Mouse (Mus musculus) hindbrain, embryonic 12.5 days (tissue): ENCODE measurements around the gene Olfr204. TPM values are rescaled to one million over a fixed set of nuclear protein-coding genes. Genes with fewer than 3 reads are reported as not detected.
"Not testable (repeated sequence)": the region's sequence is repeated elsewhere in the genome, so short reads cannot be mapped to it uniquely, and the experiment has no call there.

Source experiments
- ATAC-seq: fragments of 200-750 bp; cut with Nextera tagmentation; 2 replicates; pipeline ENCODE4 v1.8.0; 2017; ENCODE audit warnings: moderate TSS enrichment; ENCODE audit not compliant: low FRiP score
- H3K27ac ChIP-seq: fragments of 300-500 bp; sonication (generic); 2 replicates; pipeline ENCODE4 v1.5.1; 2016; ENCODE audit warnings: mild to moderate bottlenecking
- H3K27me3 ChIP-seq: fragments of 300-500 bp; sonication (generic); 2 replicates; pipeline ENCODE4 v1.6.1; 2016; ENCODE audit warnings: mild to moderate bottlenecking
- H3K36me3 ChIP-seq: fragments of 300-500 bp; sonication (generic); 2 replicates; pipeline ENCODE4 v1.6.1; 2016; ENCODE audit warnings: mild to moderate bottlenecking
- H3K4me1 ChIP-seq: fragments of 300-500 bp; sonication (generic); 2 replicates; pipeline ENCODE4 v1.6.1; 2016
- H3K4me2 ChIP-seq: fragments of 300-500 bp; sonication (generic); replicated peaks from 2 replicates; pipeline ENCODE4 v1.6.1; 2016; ENCODE audit warnings: mild to moderate bottlenecking
- H3K4me3 ChIP-seq: fragments of 300-500 bp; sonication (generic); 2 replicates; pipeline ENCODE4 v1.5.1; 2016; ENCODE audit warnings: mild to moderate bottlenecking
- H3K9ac ChIP-seq: fragments of 300-500 bp; sonication (generic); 2 replicates; pipeline ENCODE4 v1.6.1; 2016; ENCODE audit warnings: mild to moderate bottlenecking, moderate library complexity
- H3K9me3 ChIP-seq: fragments of 300-500 bp; sonication (generic); replicated peaks from 2 replicates; pipeline ENCODE4 v1.6.1; 2016; ENCODE audit warnings: mild to moderate bottlenecking
- WGBS: fragments of 180-500 bp; shearing (Covaris S2); methylation state at CpG from one replicate; pipeline ENCODE4 v1.1.7; 2016; 5-methylcytosine and 5-hydroxymethylcytosine counted together
- polyA plus RNA-seq: library from polyadenylated mRNA; unstranded; fragments of >200 nt; fragmentation: Nextera tagmentation; extraction: Ambion mirVana; gene quantifications from 2 replicates; pipeline ENCODE4 v1.2.1, GENCODE M21; 2016

Olfr204 gene
- polyA plus RNA-seq, result not detected in 2 replicates

- no peaks in the 10 kb centered on the region for H3K27me3 ChIP-seq
- H3K36me3 ChIP-seq, result no peaks in the 10 kb centered on the region
- no peaks in the 10 kb centered on the region for H3K4me1 ChIP-seq
- H3K27ac ChIP-seq, result no peak within 1 kb of the TSS
- no peak within 1 kb of the TSS for H3K9ac ChIP-seq
- no peak for ATAC-seq
- H3K4me3 ChIP-seq, result no peak within 1 kb of the TSS
- H3K9me3 ChIP-seq, result no peaks in the 10 kb centered on the region
- H3K4me2 ChIP-seq, result no peak within 1 kb of the TSS
These were observed at the start of gene Olfr204 for GRCm38 (mm10) chr16:59318148-59318547. Gene Olfr204 (minus strand): TSS chr16:59318248.

GRCm38 (mm10) chr16:59363893-59364292, 45.8 kb upstream of the Olfr204 start, which contains the start of gene Olfr209:
Gene Olfr209 (minus strand): TSS chr16:59363993.
- 85% methylated on average over 2 of the region's 2 CpGs for WGBS
- H3K27me3 ChIP-seq, result no peaks in the 10 kb centered on the region
- H3K4me1 ChIP-seq, result no peaks in the 10 kb centered on the region
- no peak within 1 kb of the TSS for H3K4me3 ChIP-seq
- H3K36me3 ChIP-seq, result no peaks in the 10 kb centered on the region
- no peaks in the 10 kb centered on the region for H3K9me3 ChIP-seq
- H3K27ac ChIP-seq, result no peak within 1 kb of the TSS
- H3K4me2 ChIP-seq, result no peak within 1 kb of the TSS
- no peak for ATAC-seq
- no peak within 1 kb of the TSS for H3K9ac ChIP-seq

- Histone ChIP-seq H3K27me3 (no peaks in the 10 kb centered on the region), H3K36me3 (no peaks in the 10 kb centered on the region), H3K27ac (no peak within 1 kb of the TSS), H3K4me2 (no peak within 1 kb of the TSS), H3K9ac (no peak within 1 kb of the TSS), H3K4me3 (no peak within 1 kb of the TSS), H3K4me1 (no peaks in the 10 kb centered on the region), H3K9me3 (no peaks in the 10 kb centered on the region)
- 83% methylated on average over 1 of the region's 1 CpGs for WGBS
- no peak for ATAC-seq
These were observed 31.1 kb upstream of the Olfr204 start, which contains the start of gene Olfr206 for GRCm38 (mm10) chr16:59349146-59349545. Gene Olfr206 (minus strand): TSS chr16:59349246.

GRCm38 (mm10) chr16:59331038-59331437, 13.0 kb upstream of the Olfr204 start, which contains the start of gene Olfr205:
Gene Olfr205 (minus strand): TSS chr16:59331138.
- no peak within 1 kb of the TSS for H3K27ac ChIP-seq
- no peak within 1 kb of the TSS for H3K4me2 ChIP-seq
- H3K9ac ChIP-seq, result no peak within 1 kb of the TSS
- H3K27me3 ChIP-seq, result no peaks in the 10 kb centered on the region
- H3K4me3 ChIP-seq, result no peak within 1 kb of the TSS
- H3K4me1 ChIP-seq, result no peaks in the 10 kb centered on the region
- ATAC-seq, result no peak
- H3K36me3 ChIP-seq, result no peaks in the 10 kb centered on the region
- H3K9me3 ChIP-seq, result no peaks in the 10 kb centered on the region; the same call in 1 of the 2 replicates

GRCm38 (mm10) chr16:59323262-59323661, 5.2 kb upstream of the Olfr204 start:
- H3K36me3 ChIP-seq, H3K9ac ChIP-seq, H3K4me2 ChIP-seq, H3K4me3 ChIP-seq, H3K9me3 ChIP-seq, ATAC-seq, H3K27me3 ChIP-seq, H3K4me1 ChIP-seq, H3K27ac ChIP-seq: not testable (repeated sequence)
- WGBS, result 61% methylated on average over 1 of the region's 1 CpGs

GRCm38 (mm10) chr16:59298581-59298980, 19.5 kb downstream of the Olfr204 start, which contains the start of gene Olfr203:
Gene Olfr203 (plus strand): TSS chr16:59298881.
- WGBS, result 91% methylated on average over 2 of the region's 2 CpGs
- H3K9me3 ChIP-seq, result no peaks in the 10 kb centered on the region

GRCm38 (mm10) chr16:59287576-59287975, 30.5 kb downstream of the Olfr204 start:
- not testable (repeated sequence) for H3K27me3 ChIP-seq, H3K9me3 ChIP-seq, H3K9ac ChIP-seq, H3K27ac ChIP-seq, H3K4me2 ChIP-seq, H3K4me1 ChIP-seq, H3K36me3 ChIP-seq, H3K4me3 ChIP-seq, ATAC-seq
- 83% methylated on average over 9 of the region's 9 CpGs for WGBS

More at GRCm38 (mm10) chr16:59298581-59298980, 19.5 kb downstream of the Olfr204 start, which contains the start of gene Olfr203:
- Histone ChIP-seq H3K4me2 (no peak within 1 kb of the TSS), H3K36me3 (no peaks in the 10 kb centered on the region), H3K27ac (no peak within 1 kb of the TSS), H3K27me3 (no peaks in the 10 kb centered on the region), H3K4me3 (no peak within 1 kb of the TSS), H3K9ac (no peak within 1 kb of the TSS), H3K4me1 (no peaks in the 10 kb centered on the region)
- no peak for ATAC-seq

- no peaks in the 10 kb centered on the region for H3K27me3 ChIP-seq
- no peak within 1 kb of the TSS for H3K27ac ChIP-seq
- H3K9ac ChIP-seq, result no peak within 1 kb of the TSS
- no peak within 1 kb of the TSS for H3K4me3 ChIP-seq
- no peaks in the 10 kb centered on the region for H3K36me3 ChIP-seq
- H3K4me1 ChIP-seq, result no peaks in the 10 kb centered on the region
- no peaks in the 10 kb centered on the region for H3K9me3 ChIP-seq
- WGBS, result 82% methylated on average over 1 of the region's 1 CpGs
- no peak within 1 kb of the TSS for H3K4me2 ChIP-seq
- ATAC-seq, result no peak
These were observed 31.4 kb downstream of the Olfr204 start, which contains the start of gene Olfr202 for GRCm38 (mm10) chr16:59286693-59287092. Gene Olfr202 (minus strand): TSS chr16:59286793.

- Histone ChIP-seq H3K4me2 (no peak overlapping the region), H3K9me3 (no peaks in the 10 kb centered on the region), H3K4me3 (no peak overlapping the region), H3K4me1 (no peaks in the 10 kb centered on the region), H3K27me3 (no peaks in the 10 kb centered on the region), H3K9ac (no peak overlapping the region), H3K27ac (no peak overlapping the region), H3K36me3 (no peaks in the 10 kb centered on the region)
- 71% methylated on average over 1 of the region's 1 CpGs for WGBS
- no peak for ATAC-seq
These were observed 34.6 kb downstream of the Olfr204 start for GRCm38 (mm10) chr16:59283476-59283875.

GRCm38 (mm10) chr16:59280542-59280941, 37.5 kb downstream of the Olfr204 start:
- Histone ChIP-seq H3K9ac (no peak overlapping the region), H3K4me2 (no peak overlapping the region), H3K27me3 (no peaks in the 10 kb centered on the region), H3K4me1 (no peaks in the 10 kb centered on the region), H3K4me3 (no peak overlapping the region), H3K27ac (no peak overlapping the region), H3K36me3 (no peaks in the 10 kb centered on the region), H3K9me3 (no peaks in the 10 kb centered on the region)
- no peak for ATAC-seq
- WGBS, result 83% methylated on average over 3 of the region's 3 CpGs

- ATAC-seq, H3K4me2 ChIP-seq, H3K4me3 ChIP-seq, H3K4me1 ChIP-seq, H3K36me3 ChIP-seq, H3K27ac ChIP-seq, H3K27me3 ChIP-seq, H3K9me3 ChIP-seq, H3K9ac ChIP-seq: not testable (repeated sequence)
- WGBS, result 91% methylated on average over 4 of the region's 4 CpGs
These were observed 45.5 kb downstream of the Olfr204 start, which contains the start of gene Olfr201 for GRCm38 (mm10) chr16:59272532-59272931. Gene Olfr201 (minus strand): TSS chr16:59272632.

GRCm38 (mm10) chr16:59269097-59269496, 49.0 kb downstream of the Olfr204 start:
- WGBS, result 85% methylated on average over 4 of the region's 4 CpGs
- not testable (repeated sequence) for ATAC-seq

More at GRCm38 (mm10) chr16:59269097-59269496, 49.0 kb downstream of the Olfr204 start:
- not testable (repeated sequence) for H3K9ac ChIP-seq, H3K4me2 ChIP-seq, H3K9me3 ChIP-seq, H3K27me3 ChIP-seq, H3K4me3 ChIP-seq, H3K4me1 ChIP-seq, H3K36me3 ChIP-seq, H3K27ac ChIP-seq
